Mouse (Mus musculus) liver, embryonic 14.5 days (tissue): ENCODE results near the gene Ccdc96.

ENCODE experiments used
- CTCF ChIP-seq: IDR thresholded peaks from 2 replicates; pipeline ENCODE4 v1.5.1; 2016; ENCODE audit warnings: antibody characterized with exemption, low read depth, control low read depth
- EP300 ChIP-seq: IDR thresholded peaks from 2 replicates; pipeline ENCODE4 v1.6.1; 2016; ENCODE audit warnings: antibody characterized with exemption, low read depth

GRCm38 (mm10) chr5:36534455-36535030 lies 50.2 kb downstream of the Ccdc96 start:
- TF ChIP-seq CTCF (no peak), EP300 (no peak)
